Mouse (Mus musculus): Measurements from ENCODE around the gene Camta1.

The Camta1 gene

DNA sequence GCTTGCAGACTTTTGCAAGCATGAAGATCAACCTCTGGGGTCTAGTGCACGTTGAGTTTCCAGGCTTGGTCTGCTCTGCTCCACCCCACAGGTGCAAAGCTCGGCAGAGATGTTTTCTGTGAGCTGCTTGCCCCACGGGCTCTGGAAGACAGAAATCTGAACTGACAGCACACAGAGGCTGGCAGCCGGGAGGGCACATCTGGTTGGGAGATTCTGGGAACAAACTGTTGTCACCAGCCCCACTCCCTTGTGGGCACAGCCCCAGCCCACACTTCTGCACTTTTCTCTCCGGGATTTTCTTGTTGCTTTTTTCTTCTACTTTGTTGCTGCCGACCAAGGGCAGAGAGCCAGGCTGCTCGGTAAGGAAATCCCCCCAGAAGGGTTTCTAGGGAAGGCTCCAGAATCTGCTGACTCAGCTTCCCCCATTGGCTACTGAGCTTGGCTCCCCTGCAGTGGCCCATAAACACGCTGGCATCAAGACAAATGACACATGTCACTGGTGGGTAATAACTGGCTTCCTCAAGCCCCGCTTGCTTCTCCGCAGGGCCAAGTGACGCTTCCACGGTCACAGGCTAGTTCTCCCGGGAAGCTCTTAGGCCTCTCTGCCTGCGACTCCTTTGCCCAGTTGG is 597.8 kb downstream of the Camta1 start:
- DNase-seq (ENCODE audit: low read depth) = peak; percentile 11

DNA sequence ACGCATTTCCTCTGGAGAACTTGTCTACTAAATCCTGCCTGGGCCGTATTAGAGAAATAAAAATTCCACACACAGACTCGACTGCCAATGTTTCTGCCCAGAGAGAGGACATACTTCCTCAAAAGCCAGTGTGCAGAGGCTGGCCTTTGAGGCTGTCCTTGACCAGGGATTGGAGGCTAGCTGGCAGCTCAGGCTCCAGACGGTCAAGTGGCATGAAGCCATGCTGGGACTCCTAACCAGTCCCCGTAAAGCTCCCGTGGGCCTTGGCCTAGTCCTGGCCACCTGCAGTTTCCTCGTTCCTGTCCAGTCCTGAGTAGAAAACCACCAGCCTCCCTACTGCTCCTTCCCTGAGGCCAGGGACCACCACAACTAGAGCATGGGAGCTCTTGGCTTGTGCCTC is 598.6 kb downstream of the Camta1 start:
- DNase-seq (ENCODE audit: low read depth) = no peak

DNA sequence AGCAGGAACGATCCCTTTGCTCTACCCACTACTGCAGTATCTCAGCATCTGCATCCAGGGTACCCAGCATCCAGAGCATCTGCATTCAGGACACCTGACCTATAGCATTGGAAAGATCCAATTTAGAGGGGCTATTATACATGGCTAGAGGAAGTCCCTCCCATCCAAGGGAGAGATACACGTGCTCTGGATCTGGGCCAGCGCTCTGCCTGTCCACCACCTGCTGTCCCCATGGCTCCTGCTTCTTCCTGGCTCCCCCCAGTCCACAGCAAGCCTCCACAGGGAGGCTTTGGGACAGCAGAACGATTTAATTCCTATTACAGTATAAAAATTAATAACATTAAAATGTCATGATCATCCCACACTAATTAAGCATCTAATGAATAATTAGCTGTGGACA is 605.1 kb downstream of the Camta1 start:
- DNase-seq (ENCODE audit: low read depth) = no peak

DNA sequence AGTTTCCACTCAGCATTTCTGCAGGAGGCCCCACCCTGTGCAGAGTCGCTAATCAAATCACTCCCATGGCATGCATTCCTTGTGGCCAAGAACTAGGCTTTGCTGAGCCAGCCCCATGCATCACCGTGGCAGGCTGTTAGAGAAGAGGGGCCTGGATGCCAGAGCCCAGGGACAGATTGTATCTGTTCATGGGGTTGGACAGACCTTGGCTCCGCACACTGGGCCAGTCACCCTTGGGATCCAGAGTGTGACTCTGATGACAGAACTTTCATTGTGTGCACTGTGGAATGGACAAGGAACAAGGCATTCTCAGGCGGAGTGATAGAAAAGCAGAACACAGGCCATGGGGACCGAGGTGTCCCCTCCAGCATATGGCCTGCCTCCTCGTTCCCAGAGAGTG is 610.9 kb downstream of the Camta1 start:
- no peak for DNase-seq (ENCODE audit: low read depth)

DNA sequence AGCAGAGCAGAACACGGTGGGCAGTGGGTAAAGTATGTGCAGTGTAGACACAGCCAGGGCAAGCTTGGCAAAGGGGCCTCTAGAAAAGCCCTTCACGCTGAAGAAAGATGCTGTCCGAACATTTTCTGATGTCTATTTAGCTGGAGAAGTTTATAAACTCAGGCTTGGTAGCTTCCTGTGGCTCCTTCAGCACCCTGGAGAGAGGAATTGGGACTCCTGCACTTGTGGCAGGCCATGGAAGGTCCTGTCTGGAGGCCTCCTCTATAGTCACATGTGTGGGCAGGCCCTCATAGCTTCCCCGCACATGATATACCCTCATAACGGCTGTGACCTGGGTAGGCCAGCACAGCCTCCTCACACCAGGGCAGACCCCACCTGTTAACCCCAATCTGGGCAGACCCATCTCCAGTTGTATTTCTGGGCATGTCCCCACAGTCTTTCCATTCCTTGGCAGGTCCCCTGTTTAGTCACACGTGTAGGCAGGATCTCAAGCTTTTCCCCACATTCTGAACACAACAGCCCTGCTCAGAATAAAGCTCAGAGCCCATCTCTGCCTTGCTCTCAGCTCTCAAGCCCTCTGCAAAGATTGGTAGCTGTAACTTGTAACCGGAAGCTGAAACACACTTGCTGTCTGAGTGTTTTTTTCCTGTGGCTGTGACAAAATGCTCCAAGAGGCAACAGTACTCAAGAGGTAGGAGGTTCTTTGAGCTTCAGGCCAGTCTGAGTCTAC is 616.4 kb downstream of the Camta1 start:
- peak; percentile 51 for DNase-seq (ENCODE audit: low read depth)

DNA sequence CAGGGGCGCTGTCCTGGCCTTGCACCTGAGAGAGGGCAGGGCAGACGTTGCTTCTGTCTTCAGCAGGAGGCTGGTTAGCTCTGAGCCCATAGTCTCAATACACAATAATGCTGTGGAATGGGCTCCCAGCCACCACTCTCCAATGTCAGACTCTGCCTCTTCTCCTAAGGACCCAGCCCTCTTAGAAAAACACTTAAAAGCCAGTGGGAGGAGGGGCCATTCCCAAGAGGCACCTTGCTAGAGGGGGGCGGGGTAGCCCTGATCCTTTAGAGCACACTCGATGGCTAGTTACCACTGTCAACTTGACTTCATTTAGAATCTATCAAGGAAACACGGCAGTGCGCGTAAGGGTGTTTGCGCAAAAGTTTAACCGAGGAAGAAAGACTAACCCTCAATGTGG is 618.2 kb downstream of the Camta1 start:
- DNase-seq (ENCODE audit: low read depth) = no peak

DNA sequence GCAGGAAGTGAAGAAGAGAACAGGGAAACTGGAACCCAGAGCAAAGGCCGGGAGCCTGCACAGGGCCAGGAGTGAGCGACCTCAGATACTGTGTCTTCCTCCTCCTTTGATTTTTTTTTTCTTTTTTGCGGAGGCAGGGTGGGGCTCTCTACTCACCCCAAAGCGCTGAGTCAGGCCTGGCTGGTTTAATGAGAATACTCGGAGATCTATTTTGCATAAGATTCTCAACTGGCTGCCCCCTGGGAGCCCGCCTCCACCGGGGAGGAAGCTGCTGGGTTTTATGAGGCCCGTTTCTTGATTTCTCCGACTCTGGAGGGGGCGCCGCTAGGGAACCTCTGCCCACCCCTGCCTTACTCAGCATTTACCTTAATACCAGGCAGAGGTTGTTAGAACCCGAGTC is 618.9 kb downstream of the Camta1 start:
- DNase-seq (ENCODE audit: low read depth) = no peak

DNA sequence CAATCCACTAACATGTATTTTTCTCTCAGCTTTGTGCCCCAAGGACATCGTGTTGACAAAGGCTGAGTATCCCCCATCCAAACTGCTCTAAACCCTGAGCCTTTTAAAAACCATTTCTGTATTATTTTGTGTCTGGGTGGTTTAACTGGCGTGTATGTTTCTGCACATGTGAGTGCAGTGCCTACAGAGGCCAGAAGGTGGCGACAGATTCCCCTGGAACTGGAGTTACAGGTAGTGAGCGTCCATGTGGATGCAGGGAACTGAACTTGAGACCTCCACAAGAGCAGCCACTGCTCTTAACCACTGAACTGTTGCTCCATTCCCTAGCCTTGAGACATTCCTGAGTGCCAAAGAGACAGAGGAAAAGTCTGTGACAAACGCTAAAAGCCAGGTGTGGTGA is 621.2 kb downstream of the Camta1 start:
- no peak for DNase-seq (ENCODE audit: low read depth)

DNA sequence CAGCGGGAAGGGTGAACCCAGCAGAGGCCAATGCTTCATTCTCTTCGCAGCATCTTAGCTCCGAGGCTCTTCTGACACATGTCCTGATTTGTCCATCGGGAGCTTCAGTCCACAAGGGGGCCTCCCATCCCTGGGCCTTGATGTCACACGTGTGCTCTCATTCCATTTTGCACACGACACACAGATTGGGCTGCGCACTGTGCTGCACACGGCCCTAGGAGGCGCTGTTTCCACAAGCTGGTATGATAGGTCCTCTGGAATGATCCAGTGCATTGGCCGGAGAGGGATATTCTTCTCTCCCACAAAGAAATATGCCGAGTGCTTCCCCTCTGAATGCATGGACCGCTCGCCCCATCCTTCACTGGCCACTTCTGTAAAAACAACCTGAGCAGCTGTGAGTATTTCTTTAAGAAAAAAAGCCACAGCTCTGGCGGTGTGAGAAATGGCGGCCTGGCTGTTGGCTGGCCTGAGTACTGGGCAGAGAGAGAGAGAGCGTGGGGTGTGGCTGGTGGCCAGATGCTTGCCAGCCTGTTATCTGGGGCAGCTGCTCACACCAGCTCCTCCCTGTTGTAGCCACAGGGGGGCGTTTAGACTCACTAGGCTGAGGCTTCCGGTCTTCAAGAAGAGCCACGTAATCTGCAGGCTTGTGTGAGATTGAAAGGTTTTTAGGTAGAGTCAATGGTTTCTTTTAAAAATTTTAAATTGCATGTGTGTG is 622.5 kb downstream of the Camta1 start:
- DNase-seq (ENCODE audit: low read depth) = peak; percentile 6

DNA sequence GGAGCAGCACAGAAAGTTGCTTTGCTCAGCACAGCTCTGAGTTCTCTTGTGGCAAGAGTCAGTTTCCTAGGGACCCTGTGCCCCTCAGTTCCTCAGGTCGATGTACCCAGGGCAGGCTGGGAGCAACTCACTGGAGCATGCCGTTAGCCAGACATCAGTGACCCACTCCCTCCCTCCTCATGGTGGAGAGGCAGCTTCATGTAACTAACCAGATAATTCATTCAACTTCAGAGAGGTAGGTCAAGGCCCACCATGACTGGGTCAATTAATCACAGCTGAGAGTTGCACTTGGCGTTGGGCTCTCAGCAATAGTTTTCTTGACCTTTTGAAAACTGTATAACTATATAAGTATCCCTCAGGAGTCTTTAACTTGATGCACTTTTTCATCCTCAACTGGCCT is 624.2 kb downstream of the Camta1 start:
- DNase-seq (ENCODE audit: low read depth) = no peak

DNA sequence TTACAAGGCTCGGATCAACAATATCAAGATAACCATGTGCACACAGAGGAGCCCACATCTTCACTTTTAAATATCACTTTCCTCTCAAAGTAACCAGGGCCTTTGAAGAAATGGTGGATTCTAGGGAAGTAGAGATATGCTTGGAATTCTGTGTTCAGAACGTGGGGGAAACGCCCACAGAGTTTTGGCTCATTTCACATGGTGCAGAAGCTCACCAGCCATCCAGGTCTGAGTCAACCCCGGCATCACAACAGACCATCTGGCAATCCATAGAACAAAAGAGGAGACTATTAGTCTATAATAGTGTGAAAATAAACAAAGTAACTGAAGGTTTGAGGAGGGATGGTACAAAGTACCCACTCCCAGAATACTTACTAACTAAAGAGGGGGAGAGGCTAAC is 626.7 kb downstream of the Camta1 start:
- no peak for DNase-seq (ENCODE audit: low read depth)

DNA sequence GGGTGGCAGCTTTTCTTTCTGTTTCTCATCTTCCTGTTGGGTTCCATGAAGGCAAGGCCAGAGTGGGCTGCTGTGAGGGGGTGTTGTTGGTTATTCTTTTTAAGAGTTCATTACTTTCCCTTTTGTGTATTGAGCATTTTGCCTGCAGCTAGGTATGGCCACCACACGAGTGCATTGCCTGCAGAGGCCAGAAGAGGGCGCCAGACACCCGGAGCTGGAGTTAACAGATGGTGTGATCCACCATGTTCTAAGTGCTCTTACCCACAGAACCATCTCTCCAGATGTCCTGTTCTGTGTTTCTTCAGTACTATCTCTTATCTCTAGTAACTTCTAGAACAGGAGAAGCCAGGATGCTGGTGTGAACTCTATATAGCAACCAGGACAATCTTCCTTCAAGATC is 629.6 kb downstream of the Camta1 start:
- peak; percentile 22 for DNase-seq (ENCODE audit: low read depth)

DNA sequence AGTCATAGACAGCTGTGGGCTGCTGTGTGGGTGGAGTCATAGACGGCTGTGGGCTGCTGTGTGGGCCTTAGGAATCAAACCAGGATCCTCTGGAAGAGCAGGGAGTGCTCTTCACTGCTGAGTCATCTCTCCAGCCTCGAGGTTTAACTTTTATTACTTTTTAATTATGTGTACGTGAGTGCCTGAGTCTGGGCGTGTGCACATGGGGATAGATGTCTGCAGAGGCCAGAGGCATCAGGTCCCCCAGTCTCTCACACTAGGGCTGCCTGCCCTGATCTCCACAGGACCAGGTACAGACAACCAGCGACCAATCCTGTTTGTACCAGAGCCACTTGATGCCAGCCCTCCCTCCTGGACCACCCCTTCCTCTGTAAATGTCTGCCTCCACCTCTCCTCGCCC is 632.6 kb downstream of the Camta1 start:
- peak; percentile 6 for DNase-seq (ENCODE audit: low read depth)

DNA sequence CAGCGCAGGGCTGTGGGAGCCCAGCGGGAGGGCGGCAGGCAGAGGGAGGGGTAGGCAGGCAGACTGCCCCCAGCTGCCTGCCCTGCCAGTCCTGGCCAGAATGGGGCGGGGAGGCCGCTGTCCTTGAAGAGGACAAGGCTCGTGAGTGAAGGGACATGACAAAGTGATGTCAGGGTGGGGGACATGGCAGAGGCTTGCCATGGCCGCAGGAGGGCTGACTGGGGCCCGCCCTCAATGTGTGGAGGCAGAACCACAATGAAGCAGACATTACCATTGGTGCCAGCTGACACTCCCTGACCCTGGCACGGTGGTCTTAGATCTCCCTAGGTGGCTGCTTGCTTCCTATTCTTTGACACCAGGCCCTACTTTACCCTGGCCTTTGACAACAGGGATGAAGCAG is 635.2 kb downstream of the Camta1 start:
- DNase-seq (ENCODE audit: low read depth) = no peak

DNA sequence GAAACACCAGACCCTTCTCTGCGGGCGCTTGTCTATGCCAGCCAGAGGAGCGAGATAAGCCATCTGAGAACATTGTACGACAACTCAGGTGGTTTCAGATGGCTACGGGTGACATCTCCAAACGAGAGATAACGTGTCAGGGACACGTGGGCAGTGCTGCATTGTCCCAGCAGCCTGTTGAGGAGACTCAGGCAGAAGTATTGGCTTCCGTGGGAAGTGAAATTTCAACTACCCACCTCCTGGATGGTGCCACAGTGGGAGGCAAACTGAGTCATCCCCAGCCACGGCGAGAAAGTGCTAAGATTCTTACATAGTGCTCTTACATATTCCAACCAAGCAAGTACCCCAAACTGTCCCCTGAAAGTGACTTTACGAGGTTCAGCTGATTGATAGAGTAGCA is 637.7 kb downstream of the Camta1 start:
- DNase-seq (ENCODE audit: low read depth) = no peak

DNA sequence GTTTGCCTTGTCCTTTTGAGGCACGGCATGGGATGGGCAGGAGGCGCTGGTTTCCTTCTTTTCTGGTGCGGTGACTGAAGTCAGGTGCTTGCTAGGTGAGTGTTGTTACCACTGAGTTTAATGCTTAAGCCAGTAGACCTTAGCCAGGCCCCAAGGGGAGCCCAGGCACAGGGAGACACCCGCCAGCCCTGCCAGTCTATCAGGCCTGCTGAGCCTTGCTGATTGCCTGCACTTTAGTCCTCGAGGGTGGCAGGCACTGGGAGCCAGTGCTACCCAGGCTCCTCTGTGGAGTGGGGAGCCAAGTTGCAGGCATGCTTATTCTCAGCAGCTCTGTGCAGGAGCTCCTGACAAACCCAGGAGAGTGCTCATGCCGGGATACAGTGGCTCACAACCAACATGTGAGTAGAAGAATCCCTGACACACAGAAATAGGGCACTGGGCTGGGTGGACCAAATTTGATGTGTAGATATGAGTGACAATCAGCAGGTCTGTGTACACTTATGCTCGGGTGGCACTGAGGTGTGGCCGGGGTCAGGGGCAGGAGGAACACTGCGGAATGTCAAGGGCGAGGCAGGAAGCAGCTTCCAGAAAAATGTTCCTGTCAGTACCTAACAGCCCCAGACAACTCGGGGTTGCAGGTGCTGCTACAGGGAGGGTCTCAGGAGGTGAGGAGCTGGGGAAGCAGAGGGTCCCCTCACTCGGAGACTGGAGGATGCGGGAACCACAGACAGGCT is 638.2 kb downstream of the Camta1 start:
- DNase-seq (ENCODE audit: low read depth) = no peak

DNA sequence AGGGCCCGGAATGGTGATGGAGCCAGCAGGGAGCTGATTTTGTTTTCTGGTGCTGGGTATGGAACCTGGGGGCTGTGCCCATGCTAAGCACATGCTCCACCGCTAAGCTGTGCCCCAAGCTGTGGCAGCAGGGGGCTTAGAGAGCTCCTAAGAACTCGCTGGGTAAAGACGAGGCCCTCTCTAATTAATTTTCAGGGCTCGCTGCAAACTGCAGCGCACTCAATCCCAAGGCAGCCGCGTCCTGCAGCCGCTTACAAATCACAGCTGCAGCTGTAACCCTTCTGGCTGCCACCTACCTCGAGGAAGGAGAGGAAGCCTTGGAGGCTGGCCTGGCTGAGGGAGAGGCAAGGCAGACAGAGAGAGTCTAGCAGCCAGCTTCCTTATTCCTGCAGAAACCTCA is 639.0 kb downstream of the Camta1 start:
- DNase-seq (ENCODE audit: low read depth) = no peak

DNA sequence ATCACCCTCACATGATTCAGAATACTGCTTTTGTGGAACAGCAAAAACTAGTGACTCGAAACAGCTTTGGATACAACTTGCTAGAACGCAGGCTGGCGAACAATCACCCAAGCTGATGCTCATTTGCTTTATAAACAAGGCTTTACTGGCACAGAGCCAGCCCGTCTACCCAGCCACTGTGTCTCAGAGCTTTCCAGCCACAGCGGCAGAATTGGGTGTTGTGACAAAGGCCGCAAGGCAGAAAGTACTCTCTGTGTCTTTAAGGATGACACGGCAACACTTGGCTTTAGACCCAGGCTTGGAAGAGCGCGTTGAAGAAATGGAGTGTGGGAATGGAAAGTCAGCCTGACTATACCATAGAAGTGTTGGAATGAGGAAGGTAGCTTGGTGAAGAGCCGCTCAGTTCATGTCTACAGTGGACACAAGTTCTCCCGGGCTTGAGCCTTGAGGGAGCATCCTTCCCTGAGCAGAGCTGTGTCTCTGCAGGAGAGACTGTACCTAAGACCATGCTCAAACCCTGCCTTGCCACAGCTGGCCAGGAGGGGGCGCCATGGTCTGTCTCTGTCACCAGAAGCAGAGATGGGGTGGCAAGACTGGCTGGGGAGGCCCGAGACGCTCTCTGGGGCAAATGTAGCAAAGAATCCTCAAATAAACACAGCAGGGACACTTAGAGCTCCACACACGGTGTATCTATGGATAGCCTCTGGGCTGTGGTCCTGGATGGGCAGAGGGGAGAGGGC is 645.0 kb downstream of the Camta1 start:
- DNase-seq (ENCODE audit: low read depth) = no peak

DNA sequence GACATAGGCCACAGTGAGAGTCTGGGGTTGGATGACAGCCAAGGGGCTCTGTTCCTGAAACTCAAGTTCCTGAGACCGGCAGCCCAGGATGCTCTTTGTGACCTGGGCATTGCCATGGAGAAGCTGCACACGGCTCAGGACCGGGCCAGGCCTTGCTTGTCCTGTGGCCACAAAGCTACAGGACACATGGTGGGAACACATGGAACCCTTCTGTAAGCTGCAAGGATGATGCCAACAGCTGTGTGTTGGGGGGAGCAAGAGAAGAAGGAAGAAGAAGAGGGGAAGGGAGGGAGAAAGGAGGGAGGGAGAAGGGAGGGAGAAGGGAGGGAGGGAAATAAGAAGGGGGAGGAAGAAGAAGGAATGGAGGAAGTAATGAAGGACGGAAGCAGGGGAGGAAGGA is 645.8 kb downstream of the Camta1 start:
- DNase-seq (ENCODE audit: low read depth) = no peak

DNA sequence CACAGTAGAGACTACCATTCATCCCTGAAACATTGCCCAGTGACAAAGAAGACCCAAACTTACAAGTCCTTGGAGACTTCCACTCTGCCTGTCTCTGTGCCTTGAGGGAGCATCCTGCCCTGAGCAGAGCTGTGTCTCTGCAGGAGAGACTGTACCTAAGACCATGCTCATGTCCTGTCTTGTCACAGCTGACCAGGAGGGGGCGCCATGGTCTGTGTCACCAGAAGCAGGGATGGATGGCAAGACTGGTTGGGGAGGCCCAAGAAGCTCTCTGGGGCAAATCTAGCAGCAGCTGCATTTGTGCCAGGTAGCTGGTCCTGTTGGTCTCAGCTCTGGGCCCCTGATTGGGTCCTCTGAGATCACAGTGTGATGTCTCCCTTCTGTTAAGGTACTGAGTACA is 646.5 kb downstream of the Camta1 start:
- peak; percentile 4 for DNase-seq (ENCODE audit: low read depth)

DNA sequence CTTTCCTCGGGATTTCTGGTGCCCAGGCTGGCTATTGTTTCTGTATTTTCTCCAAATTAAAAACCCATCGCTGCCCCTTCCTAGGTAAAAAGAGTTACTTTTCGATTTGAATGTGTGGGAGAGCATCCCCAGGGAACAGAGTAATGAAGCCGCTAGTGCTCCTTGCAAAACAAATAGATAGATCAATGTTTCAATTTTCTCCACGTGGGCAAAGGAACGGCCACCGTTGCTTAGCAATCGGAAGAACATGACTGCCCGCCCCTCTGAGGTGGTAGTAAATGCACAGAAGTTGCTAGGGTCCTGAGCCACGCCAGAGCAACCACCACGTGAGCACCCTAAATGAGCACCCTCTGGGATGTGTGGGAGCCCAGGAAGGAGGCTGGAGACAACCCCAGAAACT is 648.2 kb downstream of the Camta1 start:
- no peak for DNase-seq (ENCODE audit: low read depth)

DNA sequence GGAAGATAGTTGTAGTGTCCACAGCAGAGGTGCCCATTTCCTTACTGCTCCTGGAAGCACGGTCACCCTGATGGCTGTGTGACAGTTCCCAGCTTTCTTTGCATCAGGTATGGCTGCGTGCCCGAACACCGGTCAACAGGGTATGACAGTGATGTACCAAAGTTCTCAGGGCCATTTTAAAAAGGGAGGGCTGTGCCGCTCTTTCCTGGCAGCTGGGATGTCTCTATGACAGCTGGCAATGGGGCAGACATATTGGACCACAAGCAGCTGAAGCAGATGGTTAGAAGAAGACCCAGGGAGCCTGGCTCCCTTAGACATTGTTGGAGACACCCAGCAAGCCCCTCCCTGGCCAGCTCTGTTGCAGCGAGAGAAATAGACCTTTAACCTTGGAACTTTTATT is 649.7 kb downstream of the Camta1 start:
- DNase-seq (ENCODE audit: low read depth) = no peak

Data from NIH3T3 (cell line).